Mouse (Mus musculus): ENCODE measurements at regions not wholly inside any gene's neighbourhood (a gene's known extent, or its start where the extent isn't known, plus 50 kb on each side); places are given as distances from the start of the nearest gene placed in this dataset.
A peak's percentile ranks its signal among the peaks of the same experiment; 100 is the strongest.

GRCm38 (mm10) chr16:24089840-24090762 is 101.4 kb upstream of the Bcl6 start:
- DNase-seq (ENCODE audit: extremely low spot score in 1 of 2, low spot score in 2 of 2), result no peak
- intact Hi-C loops (cut with DNase I), result no loop called here

DNA sequence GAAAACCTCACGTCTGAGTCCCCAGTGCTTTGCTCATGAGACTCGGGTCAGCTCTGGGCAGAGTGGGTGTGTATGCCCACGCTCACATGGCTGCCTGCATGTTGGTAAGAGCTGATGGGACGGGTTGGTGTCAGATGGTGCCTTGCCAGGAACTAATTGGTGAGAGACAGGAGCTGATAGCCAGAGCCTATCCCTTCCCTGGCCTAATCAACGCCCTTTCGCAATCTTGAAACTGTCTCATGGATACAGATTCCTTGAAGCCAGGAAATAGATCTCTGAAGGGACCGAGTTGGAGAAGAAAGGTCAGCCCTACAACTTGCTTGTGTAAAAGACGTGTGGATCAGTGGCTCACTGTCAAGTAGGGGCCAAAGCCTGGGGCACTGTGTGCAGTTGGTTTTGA is 95.3 kb upstream of the Bcl6 start:
- no peak for DNase-seq (ENCODE audit: extremely low spot score in 1 of 2, low spot score in 2 of 2)
- intact Hi-C loops (cut with DNase I), result no loop called here

DNA sequence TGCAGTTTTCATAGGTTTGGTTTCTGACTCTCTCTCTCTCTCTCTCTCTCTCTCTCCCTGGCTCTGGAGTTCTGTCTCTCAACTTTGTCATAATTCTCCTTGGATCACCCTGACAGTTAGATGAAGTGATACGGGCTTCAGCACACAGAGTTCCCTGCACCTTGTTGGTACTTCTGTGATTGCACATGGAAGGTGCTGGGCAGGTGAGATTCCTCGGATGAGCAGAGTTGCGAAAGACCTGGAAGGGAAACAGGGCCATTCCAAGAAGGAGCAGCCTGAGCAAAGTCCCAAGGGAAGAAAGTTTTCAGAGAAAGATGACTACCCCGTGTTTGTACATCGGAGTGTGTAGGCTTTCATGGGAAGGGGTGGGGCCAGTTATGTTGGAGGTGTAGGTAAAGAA is 91.8 kb upstream of the Bcl6 start:
- intact Hi-C loops (cut with DNase I), result no loop called here
- no peak for DNase-seq (ENCODE audit: extremely low spot score in 1 of 2, low spot score in 2 of 2)

DNA sequence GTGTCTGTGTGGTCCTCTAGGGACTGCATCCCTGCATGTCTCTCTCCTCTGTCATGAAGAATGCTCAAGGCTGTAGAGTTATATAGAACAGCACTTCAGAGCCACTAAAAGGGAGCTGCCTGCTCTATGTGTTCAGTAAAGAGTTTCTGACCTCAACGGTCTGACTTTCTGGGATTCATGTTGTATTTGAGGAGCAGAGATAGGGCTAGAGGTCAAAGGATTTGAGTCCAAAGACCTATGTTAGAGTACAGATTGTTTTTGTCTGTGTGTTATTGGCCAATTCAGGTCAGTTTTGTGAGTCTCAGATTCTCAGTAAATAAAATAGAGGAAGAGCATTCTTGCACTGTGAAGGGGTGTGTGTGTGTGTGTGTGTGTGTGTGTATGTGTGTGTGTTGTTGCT is 90.0 kb upstream of the Bcl6 start:
- no peak for DNase-seq (ENCODE audit: extremely low spot score in 1 of 2, low spot score in 2 of 2)
- intact Hi-C loops (cut with DNase I), result no loop called here

- no peak for DNase-seq (ENCODE audit: extremely low spot score in 1 of 2, low spot score in 2 of 2)
- intact Hi-C loops (cut with DNase I), result no loop called here
Measured at GRCm38 (mm10) chr16:24077428-24077827, 88.8 kb upstream of the Bcl6 start.

DNA sequence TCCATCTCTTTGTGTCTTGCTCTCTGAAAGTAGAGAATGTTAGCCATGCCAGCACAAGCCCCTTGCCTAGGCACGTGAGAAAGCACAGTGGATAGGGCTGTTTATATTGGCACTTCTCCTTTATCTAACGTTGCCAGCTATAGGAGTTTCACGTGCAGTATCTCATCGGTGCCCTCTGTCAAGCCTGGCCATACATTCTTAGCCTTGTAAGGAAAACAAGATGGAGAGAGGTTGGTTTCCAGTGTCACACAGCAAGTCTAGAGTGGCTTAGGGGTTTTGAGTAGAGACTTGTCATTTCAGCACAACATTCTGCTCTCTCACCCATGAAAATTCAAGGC is 88.1 kb upstream of the Bcl6 start:
- no peak for DNase-seq (ENCODE audit: extremely low spot score in 1 of 2, low spot score in 2 of 2)
- intact Hi-C loops (cut with DNase I), result no loop called here

DNA sequence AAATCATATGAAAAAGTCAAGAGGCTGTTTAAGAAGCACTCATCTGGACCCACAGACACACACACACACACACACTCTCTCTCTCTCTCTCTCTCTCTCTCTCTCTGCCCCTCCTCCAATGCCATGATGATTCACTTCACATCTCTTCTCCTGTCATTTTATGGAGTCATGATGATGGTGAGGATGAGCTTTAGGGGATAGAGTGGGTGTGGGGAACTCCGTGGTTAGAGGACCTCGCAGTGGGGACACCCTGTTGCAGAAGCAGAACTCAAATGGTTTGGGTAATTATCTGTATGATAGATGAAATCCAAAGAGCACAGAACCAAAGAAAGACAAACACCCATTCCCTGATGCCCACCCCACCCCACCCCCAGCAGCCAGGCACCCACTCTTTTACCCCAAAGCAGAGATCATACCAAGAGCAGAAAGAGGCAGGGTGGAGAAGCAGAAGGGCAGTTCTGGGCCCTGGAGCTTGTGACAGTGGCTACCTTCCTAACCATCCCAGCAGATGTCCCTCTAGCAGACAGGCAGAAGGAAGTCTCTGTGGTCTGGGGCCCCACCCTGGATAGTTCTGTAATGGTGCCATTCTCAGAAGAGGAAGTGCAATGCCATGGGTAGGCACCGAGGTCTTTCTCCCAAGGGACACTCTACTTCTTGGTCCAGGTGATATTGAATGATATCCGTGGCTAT is 87.6 kb upstream of the Bcl6 start:
- no peak for DNase-seq (ENCODE audit: extremely low spot score in 1 of 2, low spot score in 2 of 2)
- intact Hi-C loops (cut with DNase I), result no loop called here

- intact Hi-C loops (cut with DNase I), result no loop called here
- no peak for DNase-seq (ENCODE audit: extremely low spot score in 1 of 2, low spot score in 2 of 2)
Measured at GRCm38 (mm10) chr16:24073613-24074244, 85.1 kb upstream of the Bcl6 start.

DNA sequence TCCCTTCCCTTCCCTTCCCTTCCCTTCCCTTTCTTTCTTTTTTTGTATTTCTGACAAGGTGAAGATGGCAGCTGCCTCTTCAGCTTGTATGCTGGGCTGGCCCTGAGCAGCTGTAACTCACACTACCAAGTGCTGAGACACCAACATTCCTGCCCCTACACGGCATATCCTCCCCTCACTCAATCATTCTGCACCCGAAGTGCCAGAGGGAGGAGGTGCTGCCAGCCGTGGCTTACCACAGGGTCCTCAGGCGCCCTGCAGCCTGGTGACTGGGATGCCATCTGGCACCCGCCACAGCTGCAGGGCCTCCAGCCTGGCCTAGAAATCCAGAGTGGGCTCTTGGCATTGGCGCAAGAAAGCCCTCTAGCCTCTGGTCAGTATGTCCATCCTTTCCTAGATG is 84.4 kb upstream of the Bcl6 start:
- intact Hi-C loops (cut with DNase I), result no loop called here

DNA sequence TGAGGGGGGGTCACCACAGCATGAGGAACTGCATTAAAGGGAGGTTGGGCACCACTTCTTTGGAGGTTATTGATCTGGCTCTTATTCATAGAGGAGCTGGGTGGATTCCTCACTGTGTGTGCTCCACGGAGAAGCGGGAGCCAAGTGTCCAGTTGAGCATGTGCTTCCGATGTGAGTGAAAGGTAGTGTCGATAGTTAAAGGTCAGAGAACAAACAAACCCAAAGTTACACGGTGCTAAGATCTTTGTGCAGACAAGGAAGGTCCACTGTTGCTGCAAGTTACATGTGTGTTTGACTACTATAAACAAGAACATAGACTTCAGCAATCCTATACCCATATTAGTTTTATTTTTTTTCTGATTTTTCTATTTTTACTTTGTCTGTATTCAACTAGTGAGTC is 80.8 kb upstream of the Bcl6 start:
- intact Hi-C loops (cut with DNase I), result no loop called here
- no peak for DNase-seq (ENCODE audit: extremely low spot score in 1 of 2, low spot score in 2 of 2)

More for the DNA sequence above, 84.4 kb upstream of the Bcl6 start:
- DNase-seq (ENCODE audit: extremely low spot score in 1 of 2, low spot score in 2 of 2), result no peak

GRCm38 (mm10) chr16:24068250-24068813 is 79.7 kb upstream of the Bcl6 start:
- no peak for DNase-seq (ENCODE audit: extremely low spot score in 1 of 2, low spot score in 2 of 2)
- intact Hi-C loops (cut with DNase I), result no loop called here

DNA sequence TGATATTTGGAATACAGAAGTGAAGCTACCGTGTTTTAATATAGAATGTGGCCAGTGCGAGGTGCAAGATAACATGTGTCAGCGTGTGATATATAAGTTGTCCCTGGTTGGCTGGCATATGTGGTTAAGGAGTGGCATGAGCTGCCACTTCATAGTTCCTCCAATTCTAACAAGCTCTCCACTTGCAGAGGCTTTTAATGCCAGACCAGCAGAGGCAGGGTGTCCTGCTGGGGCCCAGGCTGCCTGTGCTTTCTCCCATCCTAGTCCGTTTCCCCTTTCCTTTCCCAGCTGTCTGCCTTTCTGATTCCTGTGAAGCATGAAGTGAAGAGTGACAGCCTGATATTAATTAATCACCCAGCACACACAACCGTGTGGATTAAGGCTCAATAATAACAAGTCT is 73.7 kb upstream of the Bcl6 start:
- DNase-seq (ENCODE audit: extremely low spot score in 1 of 2, low spot score in 2 of 2), result no peak
- intact Hi-C loops (cut with DNase I), result no loop called here

DNA sequence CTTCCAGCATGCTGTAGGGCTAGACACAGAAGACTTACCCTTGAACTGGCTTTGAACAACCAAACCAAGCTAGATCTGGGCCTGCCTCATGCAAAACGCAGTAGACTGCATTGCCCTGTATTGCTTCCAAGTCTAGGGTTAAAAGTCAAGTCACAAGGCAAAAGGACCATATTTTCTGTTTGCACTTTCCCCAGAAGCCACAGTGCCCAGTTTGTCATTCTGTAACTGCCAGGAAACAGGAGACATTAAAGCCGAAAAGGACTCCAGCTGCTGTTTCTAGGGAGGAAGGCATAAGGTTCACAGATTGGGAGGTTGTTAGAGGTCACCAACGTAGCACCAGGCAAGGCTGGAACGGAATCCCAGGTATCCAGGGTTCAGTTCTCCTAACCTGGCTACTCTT is 72.8 kb upstream of the Bcl6 start:
- intact Hi-C loops (cut with DNase I), result no loop called here

DNA sequence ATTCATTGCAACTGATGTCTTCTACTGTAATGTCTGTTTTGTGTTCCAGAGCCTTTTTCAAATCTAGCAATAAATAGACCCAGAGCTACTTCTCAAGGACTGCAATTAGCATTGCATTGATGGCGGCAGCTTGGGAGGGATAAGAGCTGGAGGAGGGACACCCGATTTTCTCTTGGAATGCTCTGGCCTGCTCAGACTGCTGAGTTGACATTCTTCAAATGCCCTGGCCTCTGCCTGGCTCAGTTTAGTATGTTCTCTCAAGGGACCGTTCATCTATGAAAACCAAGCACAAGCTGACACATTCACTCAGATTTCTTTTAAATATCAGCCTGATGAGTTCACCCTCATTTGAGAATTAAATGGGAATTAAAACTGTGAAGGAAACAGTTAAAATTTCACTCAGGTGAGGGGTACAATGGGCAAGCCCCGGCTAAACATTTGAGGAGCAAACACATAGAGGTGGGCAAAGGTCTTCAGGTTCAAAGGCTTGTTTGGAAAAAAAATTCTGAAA is 70.5 kb upstream of the Bcl6 start:
- no peak for DNase-seq (ENCODE audit: extremely low spot score in 1 of 2, low spot score in 2 of 2)
- intact Hi-C loops (cut with DNase I), result no loop called here

More for the DNA sequence above, 72.8 kb upstream of the Bcl6 start:
- DNase-seq (ENCODE audit: extremely low spot score in 1 of 2, low spot score in 2 of 2), result no peak

GRCm38 (mm10) chr16:24056885-24057531 is 68.4 kb upstream of the Bcl6 start:
- DNase-seq (ENCODE audit: extremely low spot score in 1 of 2, low spot score in 2 of 2), result no peak
- intact Hi-C loops (cut with DNase I), result no loop called here

DNA sequence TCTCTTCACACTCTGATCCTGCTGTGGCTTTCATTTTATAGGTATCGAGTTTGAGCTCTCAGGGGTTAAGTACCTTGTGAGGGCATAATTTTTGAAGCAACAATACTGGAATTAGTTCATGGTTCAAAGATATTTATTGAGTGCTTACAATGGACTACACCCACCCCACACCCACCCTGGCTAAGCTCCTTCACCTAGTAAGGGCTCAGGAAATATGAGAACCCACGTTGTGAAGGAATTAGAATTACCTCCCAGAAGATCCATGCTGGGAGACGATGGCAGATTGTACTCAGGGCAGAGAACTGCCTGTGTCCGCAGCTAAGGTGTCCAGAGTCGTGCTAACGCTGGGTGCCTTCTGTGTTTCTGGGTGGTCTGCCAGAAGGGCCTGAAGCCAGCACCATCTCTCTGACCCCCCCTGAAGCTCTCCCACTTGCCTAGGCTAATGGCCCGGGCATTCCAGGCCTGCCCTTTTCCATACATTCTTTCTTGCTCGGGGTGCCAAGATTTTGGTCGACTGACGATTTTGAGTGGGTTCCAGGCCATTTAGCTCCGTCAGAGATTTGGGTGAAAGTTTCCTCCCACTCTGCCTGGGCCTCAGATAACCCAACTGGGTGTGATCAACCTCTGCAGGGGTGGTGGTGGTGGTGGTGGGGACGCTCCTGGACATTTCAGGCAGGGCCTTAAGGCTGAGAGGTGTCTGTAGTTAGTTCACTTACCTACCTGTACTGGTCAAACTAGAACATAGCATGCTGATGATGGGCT is 67.7 kb upstream of the Bcl6 start:
- DNase-seq (ENCODE audit: extremely low spot score in 1 of 2, low spot score in 2 of 2), result no peak
- intact Hi-C loops (cut with DNase I), result no loop called here

GRCm38 (mm10) chr16:24054293-24054692 is 65.6 kb upstream of the Bcl6 start:
- DNase-seq (ENCODE audit: extremely low spot score in 1 of 2, low spot score in 2 of 2), result no peak

GRCm38 (mm10) chr16:24053403-24053802 is 64.8 kb upstream of the Bcl6 start:
- peak in 1 of 2 experiments; percentile 19 for DNase-seq (ENCODE audit: extremely low spot score in 1 of 2, low spot score in 2 of 2)
- intact Hi-C loops (cut with DNase I), result no loop called here

More at GRCm38 (mm10) chr16:24054293-24054692, 65.6 kb upstream of the Bcl6 start:
- intact Hi-C loops (cut with DNase I), result no loop called here

Data from left cerebral cortex, postnatal 10 days (tissue).